Mouse (Mus musculus) heart, postnatal 14 days (tissue): ENCODE measurements at regions not wholly inside any gene's neighbourhood (a gene's known extent, or its start where the extent isn't known, plus 50 kb on each side); places are given as distances from the start of the nearest gene placed in this dataset.

Experiments used
- DNase-seq, 2 experiments: peaks; one replicate each; pipeline ENCODE4 v3.0.0; 2021 to 2022
- intact Hi-C: fragments of 180-260 bp; cut with DNase I; formaldehyde crosslinking; loops from one replicate; pipeline ENCODE4 v1.15.1; 2025

DNA sequence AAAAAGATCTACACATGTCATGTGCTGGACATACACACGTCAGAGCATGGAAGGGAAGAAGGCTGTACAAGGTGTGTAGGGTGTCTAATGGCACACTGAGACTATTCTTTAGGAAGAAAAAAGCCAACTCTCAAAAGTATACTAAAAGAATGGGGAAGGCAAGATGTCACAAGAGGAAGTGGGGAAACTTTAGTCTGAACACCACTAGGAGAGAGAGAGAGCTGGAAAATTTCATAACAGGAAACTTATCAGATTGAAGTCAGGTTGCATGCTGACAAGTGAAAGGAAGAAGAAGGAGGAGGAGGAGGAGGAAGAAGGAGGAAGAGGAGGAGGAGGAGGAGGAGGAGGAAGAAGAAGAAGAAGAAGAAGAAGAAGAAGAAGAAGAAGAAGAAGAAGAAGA is 52.3 kb upstream of the Ldah start:
- DNase-seq: no peak
- intact Hi-C loops: no loop called here
